Mouse (Mus musculus) liver, embryonic 14.5 days (tissue): ENCODE measurements around the gene 2810006K23Rik. TPM values are rescaled to one million over a fixed set of nuclear protein-coding genes. Genes with fewer than 3 reads are reported as not detected.
"Not testable (repeated sequence)": the region's sequence is repeated elsewhere in the genome, so short reads cannot be mapped to it uniquely, and the experiment has no call there.

ENCODE experiments used
- ATAC-seq: fragments of 200-750 bp; cut with Nextera tagmentation; 2 replicates; pipeline ENCODE4 v1.8.0; 2017; ENCODE audit warnings: moderate number of reproducible peaks, mild to moderate bottlenecking, moderate library complexity; ENCODE audit not compliant: insufficient read depth
- DNase-seq, 3 experiments: peaks; one replicate each; pipeline ENCODE4 v3.0.0-alpha.2; 2012 to 2013; ENCODE audit warnings: low read depth in 3 of 3, low spot score in 3 of 3
- H3K27ac ChIP-seq: fragments of 300-500 bp; sonication (generic); 2 replicates; pipeline ENCODE4 v1.5.1; 2014; ENCODE audit warnings: moderate library complexity, mild to moderate bottlenecking, control low read depth, inconsistent platforms
- H3K27me3 ChIP-seq: fragments of 300-500 bp; sonication (generic); 2 replicates; pipeline ENCODE4 v1.6.1; 2014; ENCODE audit warnings: mild to moderate bottlenecking, low read length, moderate library complexity; ENCODE audit not compliant: control insufficient read depth, insufficient read depth
- H3K36me3 ChIP-seq: fragments of 300-500 bp; sonication (generic); replicated peaks from 2 replicates; pipeline ENCODE4 v1.6.1; 2014; ENCODE audit warnings: low read depth; ENCODE audit not compliant: control insufficient read depth, insufficient read depth
- H3K4me1 ChIP-seq, 2 experiments: fragments of 200-500 bp in 1 of 2; fragments of 300-500 bp in 1 of 2; sonication (generic) in 1 of 2; replicated peaks; 2 replicates each; pipeline ENCODE4 v1.6.1; 2012 to 2014; ENCODE audit warnings: antibody characterized with exemption in 1 of 2, inconsistent platforms in 1 of 2, low read length in 1 of 2; ENCODE audit not compliant: control insufficient read depth in 2 of 2, insufficient read depth in 2 of 2
- H3K4me2 ChIP-seq: fragments of 300-500 bp; sonication (generic); 2 replicates; pipeline ENCODE4 v1.6.1; 2014; ENCODE audit warnings: low read depth, mild to moderate bottlenecking, control low read depth, moderate library complexity
- H3K4me3 ChIP-seq, 2 experiments: fragments of 200-500 bp in 1 of 2; fragments of 300-500 bp in 1 of 2; sonication (generic) in 1 of 2; 2 replicates each; pipeline ENCODE4 v1.5.1; 2012 to 2014; ENCODE audit warnings: low read depth in 2 of 2, low read length in 2 of 2, mild to moderate bottlenecking in 2 of 2, control low read depth in 1 of 2, inconsistent platforms in 1 of 2, moderate library complexity in 1 of 2; ENCODE audit not compliant: insufficient read depth in 1 of 2
- H3K9ac ChIP-seq: fragments of 300-500 bp; sonication (generic); replicated peaks from 2 replicates; pipeline ENCODE4 v1.6.1; 2014; ENCODE audit warnings: mild to moderate bottlenecking, control low read depth, moderate library complexity
- H3K9me3 ChIP-seq: fragments of 300-500 bp; sonication (generic); 2 replicates; pipeline ENCODE4 v1.6.1; 2016; ENCODE audit warnings: low read length, mixed read lengths; ENCODE audit not compliant: control insufficient read depth
- CTCF ChIP-seq: IDR thresholded peaks from 2 replicates; pipeline ENCODE4 v1.5.1; 2016; ENCODE audit warnings: antibody characterized with exemption, low read depth, control low read depth
- EP300 ChIP-seq: IDR thresholded peaks from 2 replicates; pipeline ENCODE4 v1.6.1; 2016; ENCODE audit warnings: antibody characterized with exemption, low read depth
- WGBS: fragments of 180-500 bp; shearing (Covaris S2); extraction: QIAGEN DNeasy Blood & Tissue Kit; methylation state at CpG from one replicate; pipeline ENCODE4 v1.1.7; 2014; ENCODE audit not compliant: insufficient replicate concordance; 5-methylcytosine and 5-hydroxymethylcytosine counted together
- polyA plus RNA-seq, 2 experiments: library from polyadenylated mRNA; depleted of rRNA in 1 of 2; stranded (reverse) in 1 of 2; unstranded in 1 of 2; fragments of >200 nt; fragmentation: Nextera tagmentation in 1 of 2; extraction: Ambion mirVana in 1 of 2; gene quantifications; 2 replicates each; pipeline versions ENCODE4 v1.2.1 to v1.2.3; 2012 to 2014

2810006K23Rik gene
- polyA plus RNA-seq, 2 experiments, result 3.4 to 4.0 TPM

DNA sequence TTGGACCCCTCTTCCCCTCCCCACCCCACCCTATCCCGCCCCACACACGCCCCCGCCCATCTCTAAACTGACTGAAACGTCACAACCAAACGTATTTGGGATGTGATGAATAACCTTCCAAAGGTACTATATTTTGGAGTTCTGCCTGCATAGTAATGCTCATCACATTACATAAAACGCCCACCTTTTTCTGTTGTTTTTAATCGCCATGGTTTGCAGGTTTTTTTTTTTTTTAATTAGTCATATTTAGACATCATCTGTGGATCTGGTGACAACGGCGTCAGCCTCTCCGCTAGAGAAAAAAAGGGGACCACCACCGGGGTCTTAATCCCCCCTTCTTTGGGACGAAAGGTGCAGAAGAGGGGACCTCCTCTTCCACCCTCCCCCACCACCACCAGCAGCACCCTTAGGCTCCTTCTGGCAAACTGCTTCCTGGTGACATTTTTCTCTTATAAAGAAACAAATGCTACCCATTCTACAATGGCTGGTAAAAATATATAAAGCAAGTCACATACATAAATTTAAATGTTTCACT lies 27.6 kb downstream of the 2810006K23Rik start:
- peak overlapping the region; percentile 72 for H3K4me2 ChIP-seq
- no peak overlapping the region for H3K27ac ChIP-seq
- peak overlapping the region; percentile 52 to 83; a peak in 3 of 4 replicates for H3K4me3 ChIP-seq
- H3K9ac ChIP-seq, result peak overlapping the region; percentile 90; the same call in 1 of the 2 replicates
- WGBS, result 4% methylated on average over 12 of the region's 12 CpGs
- no peak for DNase-seq
- no peak for ATAC-seq
- no peaks in the 10 kb centered on the region for H3K36me3 ChIP-seq
- H3K27me3 ChIP-seq, result no peaks in the 10 kb centered on the region
- H3K9me3 ChIP-seq, result no peaks in the 10 kb centered on the region
- peaks cover 8 to 11% of the 10 kb centered on the region in 2 experiments for H3K4me1 ChIP-seq
- TF ChIP-seq CTCF, result no peak
- no peak for TF ChIP-seq EP300

DNA sequence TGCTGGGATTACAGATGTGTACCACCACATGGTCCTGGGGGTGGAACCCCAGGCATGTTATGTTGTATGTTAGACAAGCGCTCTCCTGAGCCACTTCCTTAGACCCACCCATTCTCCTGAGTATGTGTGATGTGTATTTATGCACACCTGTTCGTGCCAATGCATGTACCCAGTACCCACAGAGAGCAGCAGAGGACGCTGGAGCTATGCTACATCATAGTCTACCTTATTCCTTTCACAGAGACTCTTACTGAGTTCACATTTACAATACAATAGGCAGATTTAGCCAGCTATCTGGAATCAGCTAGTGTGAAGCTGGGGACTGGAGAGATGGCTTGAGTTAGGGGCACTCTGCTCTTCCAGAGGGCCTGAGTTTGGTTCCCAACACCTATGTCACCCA lies 28.8 kb downstream of the 2810006K23Rik start:
- no peak overlapping the region for H3K9ac ChIP-seq
- 47% methylated on average over 3 of the region's 3 CpGs for WGBS
- no peaks in the 10 kb centered on the region for H3K36me3 ChIP-seq
- no peak overlapping the region for H3K4me3 ChIP-seq
- ATAC-seq (no peak), DNase-seq (no peak)
- no peak overlapping the region for H3K4me2 ChIP-seq
- peaks cover 6 to 8% of the 10 kb centered on the region in 2 experiments for H3K4me1 ChIP-seq
- no peak overlapping the region for H3K27ac ChIP-seq
- H3K27me3 ChIP-seq, result no peaks in the 10 kb centered on the region
- no peaks in the 10 kb centered on the region for H3K9me3 ChIP-seq
- TF ChIP-seq EP300 (no peak), CTCF (no peak)

DNA sequence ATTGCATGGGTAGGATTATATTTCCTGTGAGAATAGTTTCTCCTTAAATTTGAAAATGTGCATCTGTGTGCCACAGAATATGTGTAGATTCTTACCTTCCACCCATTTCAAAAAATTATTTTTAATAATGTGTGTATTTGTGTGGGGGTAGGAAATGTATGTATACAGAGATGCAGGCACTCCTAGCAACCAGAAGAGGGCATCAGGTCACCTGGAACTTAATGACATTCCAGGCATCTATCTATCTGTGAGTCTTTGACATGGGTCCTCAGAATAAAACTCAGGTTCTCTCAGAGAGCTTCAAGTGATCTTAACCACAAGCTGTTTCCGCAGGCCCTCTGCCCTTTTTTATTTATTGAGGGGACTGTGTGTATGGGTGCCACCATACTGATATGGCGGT lies 31.8 kb downstream of the 2810006K23Rik start:
- DNase-seq (no peak), ATAC-seq (no peak)
- no peaks in the 10 kb centered on the region for H3K9me3 ChIP-seq
- no peak overlapping the region for H3K27ac ChIP-seq
- no peaks in the 10 kb centered on the region for H3K4me1 ChIP-seq
- no peaks in the 10 kb centered on the region for H3K27me3 ChIP-seq
- no peak overlapping the region for H3K4me3 ChIP-seq
- no peak overlapping the region for H3K9ac ChIP-seq
- H3K36me3 ChIP-seq, result no peaks in the 10 kb centered on the region
- no peak overlapping the region for H3K4me2 ChIP-seq
- TF ChIP-seq EP300 (no peak), CTCF (peak; percentile 56)
- 62% methylated on average over 2 of the region's 2 CpGs for WGBS

DNA sequence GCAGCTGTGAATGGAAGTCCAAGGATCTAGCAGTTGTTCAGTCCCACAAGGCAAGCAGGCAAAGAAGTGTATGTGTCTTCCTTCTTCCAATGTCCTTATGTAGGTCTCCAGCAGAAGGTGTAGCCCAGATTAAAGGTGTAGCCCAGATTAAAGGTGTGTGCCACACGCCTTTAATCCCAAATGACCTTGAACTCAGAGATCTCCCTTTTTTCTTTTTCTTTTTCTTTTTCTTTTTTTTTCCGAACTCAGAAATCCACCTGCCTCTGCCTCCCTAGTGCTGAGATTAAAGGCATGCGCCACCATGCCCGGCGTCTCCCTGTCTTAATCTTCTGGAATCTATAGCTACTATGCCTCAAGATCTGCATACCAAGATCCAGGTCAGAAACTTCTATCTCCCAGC lies 35.1 kb downstream of the 2810006K23Rik start, which contains the start of gene Cdk2ap1:
Gene Cdk2ap1, minus strand, starts transcription at position 101 of the 400 bp plus-strand sequence.
- H3K27ac ChIP-seq, H3K36me3 ChIP-seq, H3K4me1 ChIP-seq, H3K4me3 ChIP-seq, H3K27me3 ChIP-seq, H3K4me2 ChIP-seq, DNase-seq, ATAC-seq, H3K9me3 ChIP-seq, H3K9ac ChIP-seq: not testable (repeated sequence)
- 75% methylated on average over 5 of the region's 5 CpGs for WGBS

DNA sequence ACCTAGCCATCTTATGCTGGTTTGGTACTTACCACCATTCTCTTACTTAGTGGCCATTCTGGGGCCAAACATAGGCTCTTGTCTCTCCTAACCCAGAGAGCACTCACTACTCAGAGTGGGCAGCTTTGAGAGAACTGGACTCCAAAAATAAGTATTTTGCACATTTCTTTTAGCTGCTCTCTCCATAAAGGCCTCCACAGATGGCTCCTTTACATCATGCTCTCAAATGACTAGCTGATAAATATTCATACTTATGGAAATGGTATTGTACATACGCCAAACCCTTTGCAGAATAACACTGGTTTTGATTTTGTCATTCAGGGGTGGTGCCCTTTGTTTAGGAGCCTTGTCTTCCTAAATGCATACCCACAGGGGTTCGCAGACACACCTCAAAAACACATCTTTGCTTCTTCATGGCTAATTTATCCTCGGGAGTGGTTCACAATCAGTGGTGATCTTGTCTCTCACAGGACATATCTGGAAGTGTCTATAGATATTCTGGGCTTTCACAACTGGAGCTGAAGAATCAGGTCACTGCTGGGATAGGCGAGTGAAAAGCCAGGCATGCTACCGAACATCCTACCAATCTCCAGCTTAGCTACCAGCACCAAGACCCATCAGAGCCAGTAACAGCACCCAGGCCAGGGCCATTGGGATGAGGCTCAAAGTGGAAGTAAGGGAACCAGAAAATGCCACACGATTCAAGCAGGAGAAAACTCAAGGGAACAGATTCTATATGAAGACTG lies 36.5 kb downstream of the 2810006K23Rik start:
- H3K27ac ChIP-seq, result no peak overlapping the region
- H3K4me1 ChIP-seq, result no peaks in the 10 kb centered on the region
- TF ChIP-seq EP300 (no peak), CTCF (no peak)
- 78% methylated on average over 6 of the region's 6 CpGs for WGBS
- no peak for ATAC-seq
- no peak overlapping the region for H3K4me2 ChIP-seq
- no peak overlapping the region for H3K9ac ChIP-seq
- H3K4me3 ChIP-seq, result no peak overlapping the region
- no peaks in the 10 kb centered on the region for H3K27me3 ChIP-seq
- no peaks in the 10 kb centered on the region for H3K9me3 ChIP-seq
- H3K36me3 ChIP-seq, result no peaks in the 10 kb centered on the region; the same call in 1 of the 2 replicates
- DNase-seq, result no peak
